Mouse (Mus musculus) bone marrow, adult 2 months (tissue): ENCODE results near the gene Ttc25.

Source experiments
- CTCF ChIP-seq: fragments of 200-500 bp; IDR thresholded peaks from 2 replicates; pipeline ENCODE4 v1.5.1; 2011; ENCODE audit warnings: low read length, control low read depth; ENCODE audit not compliant: control insufficient read depth, insufficient read depth
- POLR2A ChIP-seq: fragments of 200-500 bp; IDR thresholded peaks from 2 replicates; pipeline ENCODE4 v1.6.1; 2011; ENCODE audit warnings: low read depth, mild to moderate bottlenecking, control low read depth, low read length, borderline replicate concordance; ENCODE audit not compliant: control insufficient read depth

DNA sequence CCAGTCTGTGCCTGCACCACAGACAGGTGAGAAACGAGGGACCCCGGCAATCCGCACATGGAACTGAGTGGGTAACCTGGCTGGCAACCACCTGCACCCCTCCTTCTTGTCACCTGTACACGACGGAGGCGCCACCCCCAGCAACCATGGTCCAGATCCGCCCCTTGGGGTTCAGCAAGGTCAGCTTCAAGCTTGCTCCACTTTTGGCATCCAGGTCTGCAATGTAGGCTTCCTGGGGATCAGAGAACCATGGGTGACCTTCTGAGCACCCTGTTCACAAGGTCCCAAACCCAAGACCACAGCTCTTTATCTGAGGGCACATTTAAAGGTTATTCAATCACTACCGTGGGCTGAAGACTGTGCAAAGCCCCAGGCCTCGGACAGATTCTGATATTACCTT is 29.6 kb upstream of the Ttc25 start:
- no peak for TF ChIP-seq POLR2A
- no peak for TF ChIP-seq CTCF
